Mouse (Mus musculus): ENCODE results near the gene Mapt. TPM values are rescaled to one million over a fixed set of nuclear protein-coding genes. Genes with fewer than 3 reads are reported as not detected.

Gene Mapt
- polyA plus RNA-seq, 1 experiment from 2014 or later: 1,219 TPM

DNA sequence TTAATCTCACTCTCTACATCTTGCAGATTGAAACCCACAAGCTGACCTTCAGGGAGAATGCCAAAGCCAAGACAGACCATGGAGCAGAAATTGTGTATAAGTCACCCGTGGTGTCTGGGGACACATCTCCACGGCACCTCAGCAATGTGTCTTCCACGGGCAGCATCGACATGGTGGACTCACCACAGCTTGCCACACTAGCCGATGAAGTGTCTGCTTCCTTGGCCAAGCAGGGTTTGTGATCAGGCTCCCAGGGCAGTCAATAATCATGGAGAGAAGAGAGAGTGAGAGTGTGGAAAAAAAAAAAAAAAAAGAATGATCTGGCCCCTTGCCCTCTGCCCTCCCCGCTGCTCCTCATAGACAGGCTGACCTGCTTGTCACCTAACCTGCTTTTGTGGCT lies 96.8 kb downstream of the Mapt start:
- H3K27ac ChIP-seq (ENCODE audit: low read depth, low read length): no peak overlapping the region
- WGBS: 85% methylated on average over 6 of the region's 6 CpGs

DNA sequence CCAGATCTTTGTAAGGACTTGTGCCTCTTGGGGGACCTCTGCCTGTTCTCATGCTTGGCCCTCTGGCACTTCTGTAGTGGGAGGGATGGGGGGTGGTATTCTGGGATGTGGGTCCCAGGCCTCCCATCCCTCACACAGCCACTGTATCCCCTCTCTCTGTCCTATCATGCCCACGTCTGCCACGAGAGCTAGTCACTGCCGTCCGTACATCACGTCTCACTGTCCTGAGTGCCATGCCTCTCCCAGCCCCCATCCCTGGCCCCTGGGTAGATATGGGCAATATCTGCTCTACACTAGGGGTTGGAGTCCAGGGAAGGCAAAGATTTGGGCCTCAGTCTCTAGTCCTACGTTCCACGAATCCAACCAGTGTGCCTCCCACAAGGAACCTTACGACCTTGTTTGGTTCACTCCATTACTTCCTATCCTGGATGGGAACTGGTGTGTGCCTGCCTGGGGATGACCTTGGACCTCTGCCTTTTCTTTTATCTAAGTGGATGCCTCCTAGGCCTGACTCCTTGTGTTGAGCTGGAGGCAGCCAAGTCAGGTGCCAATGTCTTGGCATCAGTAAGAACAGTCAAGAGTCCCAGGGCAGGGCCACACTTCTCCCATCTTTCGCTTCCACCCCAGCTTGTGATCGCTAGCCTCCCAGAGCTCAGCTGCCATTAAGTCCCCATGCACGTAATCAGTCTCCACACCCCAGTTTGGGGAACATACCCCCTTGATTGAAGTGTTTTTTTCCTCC lies 98.2 kb downstream of the Mapt start:
- Histone ChIP-seq H3K27ac (ENCODE audit: low read depth, low read length) (no peak overlapping the region), H3K9me3 (ENCODE audit: control insufficient read depth, low read length) (no peaks in the 10 kb centered on the region), H3K27me3 (replicated peaks; ENCODE audit: control insufficient read depth, insufficient read depth, low read length) (no peaks in the 10 kb centered on the region), H3K9ac (ENCODE audit: low read depth, low read length) (no peak overlapping the region), H3K36me3 (ENCODE audit: control insufficient read depth, insufficient read depth, low read length) (peaks cover 10% of the 10 kb centered on the region), H3K4me1 (ENCODE audit: control insufficient read depth, insufficient read depth, low read depth, low read length) (no peaks in the 10 kb centered on the region), H3K4me2 (ENCODE audit: low read length) (no peak overlapping the region), H3K4me3 (ENCODE audit: low read length) (no peak overlapping the region)
- WGBS: 81% methylated on average over 11 of the region's 11 CpGs
- ATAC-seq: 0 out of 2 replicates have a peak, but pooled peaks have one; percentile 11

More for the DNA sequence above, 96.8 kb downstream of the Mapt start:
- no peak overlapping the region for H3K4me3 ChIP-seq (ENCODE audit: low read length)
- no peaks in the 10 kb centered on the region for H3K27me3 ChIP-seq (replicated peaks; ENCODE audit: control insufficient read depth, insufficient read depth, low read length)
- H3K9ac ChIP-seq (ENCODE audit: low read depth, low read length): no peak overlapping the region
- ATAC-seq: no peak
- H3K4me2 ChIP-seq (ENCODE audit: low read length): no peak overlapping the region
- H3K4me1 ChIP-seq (ENCODE audit: control insufficient read depth, insufficient read depth, low read depth, low read length): no peaks in the 10 kb centered on the region
- H3K9me3 ChIP-seq (ENCODE audit: control insufficient read depth, low read length): no peaks in the 10 kb centered on the region
- 0 out of 2 replicates have a peak, but pooled peaks cover 5% of the 10 kb centered on the region for H3K36me3 ChIP-seq (ENCODE audit: control insufficient read depth, insufficient read depth, low read length)

DNA sequence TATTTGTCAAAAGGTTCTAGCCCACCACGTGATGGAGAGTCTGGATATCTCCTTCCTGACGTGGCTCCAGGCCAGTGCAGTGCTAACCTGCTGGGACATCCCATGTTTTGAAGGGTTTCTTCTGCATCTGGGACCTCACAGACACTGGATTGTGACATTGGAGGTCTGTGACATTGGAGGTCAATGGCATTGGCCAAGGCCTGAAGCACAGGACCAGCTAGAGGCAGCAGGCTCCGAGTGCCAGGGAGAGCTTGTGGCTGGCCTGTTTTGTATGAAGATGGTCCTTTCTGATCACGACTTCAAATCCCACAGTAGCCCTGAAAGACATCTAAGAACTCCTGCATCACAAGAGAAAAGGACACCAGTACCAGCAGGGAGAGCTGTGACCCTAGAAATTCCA lies 99.0 kb downstream of the Mapt start:
- no peaks in the 10 kb centered on the region for H3K9me3 ChIP-seq (ENCODE audit: control insufficient read depth, low read length)
- peaks cover 18% of the 10 kb centered on the region for H3K36me3 ChIP-seq (ENCODE audit: control insufficient read depth, insufficient read depth, low read length)
- no peak overlapping the region for H3K4me2 ChIP-seq (ENCODE audit: low read length)
- no peak overlapping the region for H3K9ac ChIP-seq (ENCODE audit: low read depth, low read length)
- H3K27me3 ChIP-seq (replicated peaks; ENCODE audit: control insufficient read depth, insufficient read depth, low read length): no peaks in the 10 kb centered on the region
- no peak overlapping the region for H3K27ac ChIP-seq (ENCODE audit: low read depth, low read length)
- 79% methylated on average over 4 of the region's 4 CpGs for WGBS
- no peak for ATAC-seq
- H3K4me1 ChIP-seq (ENCODE audit: control insufficient read depth, insufficient read depth, low read depth, low read length): no peaks in the 10 kb centered on the region
- no peak overlapping the region for H3K4me3 ChIP-seq (ENCODE audit: low read length)

DNA sequence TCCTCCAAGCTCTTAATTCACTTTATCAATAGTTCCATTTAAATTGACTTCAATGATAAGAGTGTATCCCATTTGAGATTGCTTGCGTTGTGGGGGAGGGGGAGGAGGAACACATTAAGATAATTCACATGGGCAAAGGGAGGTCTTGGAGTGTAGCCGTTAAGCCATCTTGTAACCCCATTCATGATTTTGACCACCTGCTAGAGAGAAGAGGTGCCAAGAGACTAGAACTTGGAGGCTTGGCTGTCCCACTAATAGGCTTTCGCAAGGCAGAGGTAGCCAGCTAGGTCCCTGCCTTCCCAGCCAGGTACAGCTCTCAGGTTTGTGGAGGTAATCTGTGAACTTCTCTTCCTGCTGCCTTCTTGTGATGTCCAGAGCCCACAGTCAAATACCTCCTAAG lies 100.0 kb downstream of the Mapt start:
- no peak overlapping the region for H3K4me2 ChIP-seq (ENCODE audit: low read length)
- H3K9me3 ChIP-seq (ENCODE audit: control insufficient read depth, low read length): no peaks in the 10 kb centered on the region
- no peak overlapping the region for H3K4me3 ChIP-seq (ENCODE audit: low read length)
- no peak overlapping the region for H3K9ac ChIP-seq (ENCODE audit: low read depth, low read length)
- H3K4me1 ChIP-seq (ENCODE audit: control insufficient read depth, insufficient read depth, low read depth, low read length): no peaks in the 10 kb centered on the region
- H3K36me3 ChIP-seq (ENCODE audit: control insufficient read depth, insufficient read depth, low read length): peaks cover 28% of the 10 kb centered on the region
- peak overlapping the region; percentile 40; the same call in 1 of the 2 replicates for H3K27ac ChIP-seq (ENCODE audit: low read depth, low read length)
- 88% methylated on average over 3 of the region's 3 CpGs for WGBS
- no peaks in the 10 kb centered on the region for H3K27me3 ChIP-seq (replicated peaks; ENCODE audit: control insufficient read depth, insufficient read depth, low read length)
- ATAC-seq: no peak

DNA sequence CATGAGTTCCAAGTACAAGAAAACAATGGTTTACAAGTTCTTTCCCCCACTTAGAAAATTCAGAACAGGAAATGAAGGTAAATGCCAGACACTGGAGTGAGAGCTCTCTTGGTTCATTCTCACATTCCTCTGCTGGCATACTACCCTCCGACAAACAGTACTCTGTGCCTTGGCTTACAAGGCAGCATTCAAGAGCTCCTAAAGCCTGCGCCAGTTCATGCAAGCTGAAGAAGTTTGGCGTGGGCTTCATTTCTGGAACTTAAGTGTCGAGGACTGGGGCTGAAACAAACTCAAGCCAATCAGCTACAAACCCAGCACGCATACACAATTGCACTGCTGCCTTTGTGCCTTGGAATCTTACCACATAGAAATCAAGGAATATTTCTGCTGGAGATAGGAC lies 100.9 kb downstream of the Mapt start:
- Histone ChIP-seq H3K27me3 (replicated peaks; ENCODE audit: control insufficient read depth, insufficient read depth, low read length) (no peaks in the 10 kb centered on the region), H3K36me3 (ENCODE audit: control insufficient read depth, insufficient read depth, low read length) (peaks cover 32% of the 10 kb centered on the region), H3K9me3 (ENCODE audit: control insufficient read depth, low read length) (no peaks in the 10 kb centered on the region), H3K4me1 (ENCODE audit: control insufficient read depth, insufficient read depth, low read depth, low read length) (no peaks in the 10 kb centered on the region), H3K9ac (ENCODE audit: low read depth, low read length) (no peak overlapping the region), H3K27ac (ENCODE audit: low read depth, low read length) (peak overlapping the region; percentile 63), H3K4me3 (ENCODE audit: low read length) (no peak overlapping the region), H3K4me2 (ENCODE audit: low read length) (no peak overlapping the region)
- ATAC-seq: no peak
- 81% methylated on average over 5 of the region's 5 CpGs for WGBS

DNA sequence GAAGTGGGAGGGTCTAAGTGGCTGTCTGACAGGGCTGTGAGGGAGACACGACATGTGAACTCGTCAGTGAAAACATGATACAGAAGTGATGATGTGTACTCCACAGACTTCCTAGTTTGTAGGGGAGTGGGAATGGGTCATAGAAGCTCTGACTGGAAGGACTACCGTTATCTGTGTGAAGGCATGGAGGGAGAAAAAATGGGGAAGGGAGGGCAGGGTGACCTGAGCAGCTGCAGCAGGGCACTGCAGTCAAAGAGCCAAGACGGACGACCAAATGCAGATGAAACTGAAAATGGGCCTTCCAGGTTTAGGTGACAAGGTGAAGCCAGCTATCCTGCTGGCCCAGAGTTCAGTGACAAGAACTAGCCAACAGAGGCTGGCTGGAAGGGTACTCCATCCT lies 102.9 kb downstream of the Mapt start:
- Histone ChIP-seq H3K27me3 (replicated peaks; ENCODE audit: control insufficient read depth, insufficient read depth, low read length) (no peaks in the 10 kb centered on the region), H3K9me3 (ENCODE audit: control insufficient read depth, low read length) (no peaks in the 10 kb centered on the region), H3K36me3 (ENCODE audit: control insufficient read depth, insufficient read depth, low read length) (peaks cover 37% of the 10 kb centered on the region), H3K4me3 (ENCODE audit: low read length) (no peak overlapping the region), H3K9ac (ENCODE audit: low read depth, low read length) (no peak overlapping the region), H3K27ac (ENCODE audit: low read depth, low read length) (no peak overlapping the region), H3K4me2 (ENCODE audit: low read length) (no peak overlapping the region), H3K4me1 (ENCODE audit: control insufficient read depth, insufficient read depth, low read depth, low read length) (no peaks in the 10 kb centered on the region)
- no peak for ATAC-seq
- 74% methylated on average over 5 of the region's 5 CpGs for WGBS

DNA sequence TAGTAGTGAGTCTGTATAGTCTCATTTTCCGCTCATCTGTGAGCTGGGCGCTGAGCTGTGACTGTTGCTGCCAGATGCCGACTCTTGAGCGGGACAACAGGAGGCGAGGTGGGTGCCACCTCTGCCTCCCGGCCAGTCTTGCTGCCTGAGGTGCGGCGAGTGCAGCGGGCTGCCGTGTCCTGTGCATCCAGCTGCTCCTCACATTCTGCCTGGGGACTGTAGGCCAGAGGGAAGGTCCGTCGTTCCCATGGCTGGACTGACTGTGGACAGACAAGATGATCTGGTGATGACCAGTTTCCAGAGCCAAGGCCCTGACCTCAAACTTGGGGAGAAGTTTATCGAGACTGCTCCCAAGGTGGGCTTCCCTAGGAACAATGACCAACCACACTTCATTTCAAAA lies 103.8 kb downstream of the Mapt start:
- H3K4me1 ChIP-seq (ENCODE audit: control insufficient read depth, insufficient read depth, low read depth, low read length): no peaks in the 10 kb centered on the region
- H3K9ac ChIP-seq (ENCODE audit: low read depth, low read length): no peak overlapping the region
- H3K27ac ChIP-seq (ENCODE audit: low read depth, low read length): no peak overlapping the region
- H3K27me3 ChIP-seq (replicated peaks; ENCODE audit: control insufficient read depth, insufficient read depth, low read length): no peaks in the 10 kb centered on the region
- peaks cover 37% of the 10 kb centered on the region for H3K36me3 ChIP-seq (ENCODE audit: control insufficient read depth, insufficient read depth, low read length)
- H3K4me2 ChIP-seq (ENCODE audit: low read length): no peak overlapping the region
- 85% methylated on average over 13 of the region's 13 CpGs for WGBS
- H3K4me3 ChIP-seq (ENCODE audit: low read length): no peak overlapping the region
- no peak for ATAC-seq
- no peaks in the 10 kb centered on the region for H3K9me3 ChIP-seq (ENCODE audit: control insufficient read depth, low read length)

DNA sequence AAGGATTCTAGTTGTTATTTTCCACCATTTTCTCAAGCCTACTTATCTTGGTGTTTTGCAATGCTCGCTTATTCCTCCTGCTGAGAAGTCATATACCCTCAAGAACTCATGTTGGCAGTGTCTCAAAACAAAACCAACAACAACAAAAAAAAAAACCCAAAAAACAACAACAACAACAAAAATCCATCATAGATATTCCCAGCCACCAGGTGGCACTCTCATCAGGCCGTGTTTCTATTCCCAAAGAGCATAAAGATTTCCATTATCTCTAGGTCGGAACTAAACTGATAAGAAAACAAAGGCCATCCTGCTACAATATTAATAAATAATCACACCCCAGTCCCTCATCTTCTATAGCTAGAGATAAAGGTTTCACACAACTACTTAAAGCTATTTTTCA lies 115.7 kb downstream of the Mapt start:
- Histone ChIP-seq H3K27ac (ENCODE audit: low read depth, low read length) (no peak overlapping the region), H3K4me3 (ENCODE audit: low read length) (no peak overlapping the region), H3K27me3 (replicated peaks; ENCODE audit: control insufficient read depth, insufficient read depth, low read length) (no peaks in the 10 kb centered on the region), H3K4me2 (ENCODE audit: low read length) (no peak overlapping the region), H3K9me3 (ENCODE audit: control insufficient read depth, low read length) (no peaks in the 10 kb centered on the region), H3K4me1 (ENCODE audit: control insufficient read depth, insufficient read depth, low read depth, low read length) (no peaks in the 10 kb centered on the region), H3K9ac (ENCODE audit: low read depth, low read length) (no peak overlapping the region), H3K36me3 (ENCODE audit: control insufficient read depth, insufficient read depth, low read length) (peaks cover 36% of the 10 kb centered on the region)
- WGBS: 60% methylated on average over 3 of the region's 3 CpGs
- no peak for ATAC-seq

DNA sequence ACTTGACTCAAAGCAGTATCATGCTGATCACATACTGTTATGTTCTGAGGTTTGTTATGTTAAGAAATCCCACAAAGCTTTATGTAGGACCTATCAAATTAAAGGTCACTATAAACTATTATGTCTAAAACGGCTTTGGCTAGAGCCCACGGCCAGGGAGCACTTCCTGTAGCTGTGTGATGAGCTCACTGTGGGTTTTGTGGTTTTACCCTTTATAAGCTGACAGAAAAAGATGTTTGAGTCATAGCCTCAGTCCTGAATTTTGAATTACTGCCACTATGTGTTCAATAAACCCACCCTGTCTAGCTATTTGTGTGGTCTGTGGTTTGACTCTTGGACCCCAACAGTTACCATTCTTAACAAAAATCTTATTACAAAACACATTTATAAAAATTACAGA lies 130.6 kb downstream of the Mapt start:
- H3K9me3 ChIP-seq (ENCODE audit: control insufficient read depth, low read length): no peaks in the 10 kb centered on the region
- H3K36me3 ChIP-seq (ENCODE audit: control insufficient read depth, insufficient read depth, low read length): peaks cover under 1% of the 10 kb centered on the region; the same call in 1 of the 2 replicates
- no peak overlapping the region for H3K9ac ChIP-seq (ENCODE audit: low read depth, low read length)
- H3K27me3 ChIP-seq (replicated peaks; ENCODE audit: control insufficient read depth, insufficient read depth, low read length): no peaks in the 10 kb centered on the region
- no peak overlapping the region for H3K4me3 ChIP-seq (ENCODE audit: low read length)
- no peak overlapping the region for H3K27ac ChIP-seq (ENCODE audit: low read depth, low read length)
- no peak for ATAC-seq
- no peaks in the 10 kb centered on the region for H3K4me1 ChIP-seq (ENCODE audit: control insufficient read depth, insufficient read depth, low read depth, low read length)
- 67% methylated on average over 2 of the region's 2 CpGs for WGBS
- no peak overlapping the region for H3K4me2 ChIP-seq (ENCODE audit: low read length)

Data from hindbrain, embryonic 16.5 days (tissue).